Mouse (Mus musculus) forebrain, embryonic 14.5 days (tissue): Measurements from ENCODE around the gene Pou3f3. TPM values are rescaled to one million over a fixed set of nuclear protein-coding genes. Genes with fewer than 3 reads are reported as not detected.
A peak's percentile ranks its signal among the peaks of the same experiment; 100 is the strongest.

Source experiments
- ATAC-seq: fragments of 200-750 bp; cut with Nextera tagmentation; 2 replicates; pipeline ENCODE4 v1.8.0; 2017; ENCODE audit warnings: mild to moderate bottlenecking, moderate library complexity
- DNase-seq: peaks from one replicate; pipeline ENCODE4 v3.0.0-alpha.2; 2015; ENCODE audit warnings: low spot score
- H3K27ac ChIP-seq: fragments of 300-500 bp; sonication (generic); 2 replicates; pipeline ENCODE4 v1.5.1; 2014; ENCODE audit warnings: low read depth, mild to moderate bottlenecking, control low read depth, low read length, moderate library complexity
- H3K27me3 ChIP-seq: fragments of 300-500 bp; sonication (generic); replicated peaks from 2 replicates; pipeline ENCODE4 v1.6.1; 2014; ENCODE audit warnings: low read length, control low read depth, mixed read lengths; ENCODE audit not compliant: control insufficient read depth, insufficient read depth
- H3K36me3 ChIP-seq: fragments of 300-500 bp; sonication (generic); 2 replicates; pipeline ENCODE4 v1.6.1; 2014; ENCODE audit warnings: low read length, control low read depth; ENCODE audit not compliant: control insufficient read depth, insufficient read depth
- H3K4me1 ChIP-seq: fragments of 300-500 bp; sonication (generic); 2 replicates; pipeline ENCODE4 v1.6.1; 2014; ENCODE audit warnings: antibody characterized with exemption, low read length, control low read depth; ENCODE audit not compliant: control insufficient read depth, insufficient read depth
- H3K4me2 ChIP-seq: fragments of 300-500 bp; sonication (generic); 2 replicates; pipeline ENCODE4 v1.6.1; 2014; ENCODE audit warnings: mild to moderate bottlenecking, control low read depth, low read length
- H3K4me3 ChIP-seq: fragments of 300-500 bp; sonication (generic); 2 replicates; pipeline ENCODE4 v1.5.1; 2014; ENCODE audit warnings: low read depth, low read length, control low read depth
- H3K9ac ChIP-seq: fragments of 300-500 bp; sonication (generic); 2 replicates; pipeline ENCODE4 v1.6.1; 2014; ENCODE audit warnings: mild to moderate bottlenecking, low read length, control low read depth, moderate library complexity
- H3K9me3 ChIP-seq: fragments of 300-500 bp; sonication (generic); replicated peaks from 2 replicates; pipeline ENCODE4 v1.6.1; 2016; ENCODE audit warnings: low read length, control low read depth, mixed read lengths; ENCODE audit not compliant: control insufficient read depth
- WGBS: fragments of 180-500 bp; shearing (Covaris S2); extraction: QIAGEN DNeasy Blood & Tissue Kit; methylation state at CpG from one replicate; pipeline ENCODE4 v1.1.7; 2014; 5-methylcytosine and 5-hydroxymethylcytosine counted together
- polyA plus RNA-seq: library from polyadenylated mRNA; unstranded; fragments of >200 nt; fragmentation: Nextera tagmentation; extraction: Ambion mirVana; gene quantifications from 2 replicates; pipeline ENCODE4 v1.2.1, GENCODE M21; 2014

Gene Pou3f3
- polyA plus RNA-seq, 1 experiment from 2014 or later = 28.9 TPM

- ATAC-seq (no peak), DNase-seq (peak; percentile 35)
- Histone ChIP-seq H3K27ac (peak overlapping the region; percentile 99), H3K9ac (peak overlapping the region; percentile 99), H3K4me1 (peaks cover 18% of the 10 kb centered on the region), H3K4me3 (peak overlapping the region; percentile 94), H3K27me3 (no peaks in the 10 kb centered on the region), H3K4me2 (peak overlapping the region; percentile 97), H3K36me3 (no peaks in the 10 kb centered on the region), H3K9me3 (no peaks in the 10 kb centered on the region)
- 2% methylated on average over 11 of the region's 11 CpGs for WGBS
Measured at GRCm38 (mm10) chr1:42685321-42685960, 10.1 kb upstream of the Pou3f3 start.

GRCm38 (mm10) chr1:42686194-42687131 is 9.1 kb upstream of the Pou3f3 start:
- Histone ChIP-seq H3K36me3 (no peaks in the 10 kb centered on the region), H3K9ac (peak overlapping the region; percentile 99), H3K4me3 (peak overlapping the region; percentile 94), H3K4me1 (peaks cover 14% of the 10 kb centered on the region), H3K9me3 (no peaks in the 10 kb centered on the region), H3K4me2 (peak overlapping the region; percentile 97), H3K27me3 (no peaks in the 10 kb centered on the region), H3K27ac (peak overlapping the region; percentile 99)
- WGBS = under 1% methylated on average over 53 of the region's 53 CpGs
- DNase-seq (peak; percentile 85), ATAC-seq (peak; percentile 59)

GRCm38 (mm10) chr1:42687271-42687670 is 8.3 kb upstream of the Pou3f3 start:
- H3K27ac ChIP-seq = peak overlapping the region; percentile 99
- no peaks in the 10 kb centered on the region for H3K27me3 ChIP-seq
- H3K4me3 ChIP-seq = peak overlapping the region; percentile 94
- WGBS = 1% methylated on average over 12 of the region's 12 CpGs
- DNase-seq (peak; percentile 55), ATAC-seq (no peak)
- H3K4me2 ChIP-seq = peak overlapping the region; percentile 97
- H3K9me3 ChIP-seq = no peaks in the 10 kb centered on the region
- peak overlapping the region; percentile 99 for H3K9ac ChIP-seq
- peaks cover 14% of the 10 kb centered on the region for H3K4me1 ChIP-seq
- H3K36me3 ChIP-seq = no peaks in the 10 kb centered on the region

- H3K27ac ChIP-seq = peak overlapping the region; percentile 99
- no peaks in the 10 kb centered on the region for H3K27me3 ChIP-seq
- no peak for ATAC-seq
- no peaks in the 10 kb centered on the region for H3K36me3 ChIP-seq
- peak overlapping the region; percentile 97 for H3K4me2 ChIP-seq
- H3K9me3 ChIP-seq = no peaks in the 10 kb centered on the region
- peak overlapping the region; percentile 99 for H3K9ac ChIP-seq
- WGBS = 4% methylated on average over 7 of the region's 7 CpGs
- H3K4me1 ChIP-seq = peaks cover 14% of the 10 kb centered on the region
- peak; percentile 42 for DNase-seq
- H3K4me3 ChIP-seq = peak overlapping the region; percentile 94
Measured at GRCm38 (mm10) chr1:42687756-42688540, 7.6 kb upstream of the Pou3f3 start.

GRCm38 (mm10) chr1:42688541-42689125 is 6.9 kb upstream of the Pou3f3 start:
- no peaks in the 10 kb centered on the region for H3K9me3 ChIP-seq
- peak overlapping the region; percentile 99 for H3K27ac ChIP-seq
- H3K27me3 ChIP-seq = no peaks in the 10 kb centered on the region
- DNase-seq (peak; percentile 16), ATAC-seq (no peak)
- peaks cover 10% of the 10 kb centered on the region for H3K4me1 ChIP-seq
- H3K4me2 ChIP-seq = peak overlapping the region; percentile 97
- H3K36me3 ChIP-seq = no peaks in the 10 kb centered on the region
- H3K9ac ChIP-seq = peak overlapping the region; percentile 99
- peak overlapping the region; percentile 94 for H3K4me3 ChIP-seq
- 6% methylated on average over 4 of the region's 4 CpGs for WGBS

DNA sequence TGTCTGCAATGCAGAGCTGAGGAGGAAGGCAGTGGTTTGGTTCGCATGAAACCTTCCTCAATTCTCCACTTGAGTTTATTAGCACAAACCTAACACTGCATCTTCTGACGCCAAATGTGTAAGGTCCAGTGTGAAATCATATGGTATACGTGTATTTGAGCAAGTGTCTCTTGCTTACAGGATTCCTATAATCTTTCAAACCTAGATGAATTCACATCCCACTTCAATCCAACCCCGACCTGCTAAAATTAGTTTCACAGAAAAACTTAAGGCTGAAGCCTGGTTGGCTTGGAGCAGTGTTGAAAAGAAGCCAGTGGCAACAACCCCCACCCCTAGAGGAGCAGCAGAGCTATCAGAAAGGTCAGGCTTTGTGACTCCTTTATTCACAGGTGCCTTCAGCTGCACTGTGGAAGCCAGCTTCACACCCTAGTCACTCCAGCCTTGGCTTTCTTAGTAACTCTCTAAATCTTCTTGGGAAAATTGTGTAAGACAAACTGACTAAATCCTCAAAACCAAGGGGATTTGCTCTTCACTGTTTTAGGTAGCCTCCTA is 5.5 kb upstream of the Pou3f3 start:
- Histone ChIP-seq H3K36me3 (no peaks in the 10 kb centered on the region), H3K9ac (peak overlapping the region; percentile 99), H3K4me1 (peaks cover 2% of the 10 kb centered on the region; the same call in 1 of the 2 replicates), H3K27me3 (no peaks in the 10 kb centered on the region), H3K4me3 (peak overlapping the region; percentile 94), H3K9me3 (no peaks in the 10 kb centered on the region), H3K27ac (peak overlapping the region; percentile 96), H3K4me2 (peak overlapping the region; percentile 97)
- ATAC-seq (no peak), DNase-seq (peak; percentile 39)
- WGBS = 4% methylated on average over 4 of the region's 4 CpGs

GRCm38 (mm10) chr1:42691202-42692170 is 4.1 kb upstream of the Pou3f3 start:
- peak overlapping the region; percentile 97 for H3K4me2 ChIP-seq
- H3K27ac ChIP-seq = peak overlapping the region; percentile 96
- ATAC-seq (peak; percentile 14; the same call in 1 of the 2 replicates), DNase-seq (peak; percentile 97)
- peak overlapping the region; percentile 99 for H3K9ac ChIP-seq
- H3K36me3 ChIP-seq = no peaks in the 10 kb centered on the region
- H3K27me3 ChIP-seq = no peaks in the 10 kb centered on the region
- H3K4me3 ChIP-seq = peak overlapping the region; percentile 94
- WGBS = under 1% methylated on average over 9 of the region's 9 CpGs
- H3K4me1 ChIP-seq = 0 out of 2 replicates have a peak, but pooled peaks cover 2% of the 10 kb centered on the region
- no peaks in the 10 kb centered on the region for H3K9me3 ChIP-seq
